Mouse (Mus musculus) gastrocnemius, postnatal 14 days (tissue): ENCODE measurements at regions not wholly inside any gene's neighbourhood (a gene's known extent, or its start where the extent isn't known, plus 50 kb on each side); places are given as distances from the start of the nearest gene placed in this dataset.

ENCODE experiments used
- DNase-seq: peaks from one replicate; pipeline ENCODE4 v3.0.0; 2021; ENCODE audit warnings: mixed read lengths
- intact Hi-C: fragments of 180-260 bp; cut with DNase I; formaldehyde crosslinking; loops from one replicate; pipeline ENCODE4 v1.15.1; 2025; ENCODE audit warnings: low total_unique reads

- no peak for DNase-seq
- intact Hi-C loops: no loop called here
These were observed 434.5 kb downstream of the Tns3 start for GRCm38 (mm10) chr11:8229787-8230186.

GRCm38 (mm10) chr11:8227772-8228425, 436.4 kb downstream of the Tns3 start:
- DNase-seq: no peak
- intact Hi-C loops: no loop called here

- intact Hi-C loops: no loop called here
- DNase-seq: no peak
These were observed 440.0 kb downstream of the Tns3 start for GRCm38 (mm10) chr11:8224366-8224765.

GRCm38 (mm10) chr11:8220618-8221017, 443.7 kb downstream of the Tns3 start:
- DNase-seq: peak; percentile 17
- intact Hi-C loops: no loop called here

GRCm38 (mm10) chr11:8219911-8220310, 444.4 kb downstream of the Tns3 start:
- intact Hi-C loops: no loop called here
- DNase-seq: no peak

GRCm38 (mm10) chr11:8215634-8216033, 448.7 kb downstream of the Tns3 start:
- intact Hi-C loops: no loop called here
- DNase-seq: peak; percentile 59

- no peak for DNase-seq
- intact Hi-C loops: no loop called here
These were observed 449.9 kb downstream of the Tns3 start for GRCm38 (mm10) chr11:8214305-8214903.

- intact Hi-C loops: no loop called here
These were observed 451.2 kb downstream of the Tns3 start for GRCm38 (mm10) chr11:8213130-8213529.

GRCm38 (mm10) chr11:8212714-8213113, 451.6 kb downstream of the Tns3 start:
- intact Hi-C loops: no loop called here
- DNase-seq: no peak

More at GRCm38 (mm10) chr11:8213130-8213529, 451.2 kb downstream of the Tns3 start:
- DNase-seq: no peak

- peak; percentile 60 for DNase-seq
- intact Hi-C loops: no loop called here
These were observed 455.3 kb downstream of the Tns3 start for GRCm38 (mm10) chr11:8209041-8209440.

- no peak for DNase-seq
- intact Hi-C loops: no loop called here
These were observed 465.0 kb downstream of the Tns3 start for GRCm38 (mm10) chr11:8199293-8199692.
